Mouse (Mus musculus): ENCODE data around the gene Med24. TPM values are rescaled to one million over a fixed set of nuclear protein-coding genes. Genes with fewer than 3 reads are reported as not detected.
A peak's percentile ranks its signal among the peaks of the same experiment; 100 is the strongest.

Med24 gene
- total and polyA plus RNA-seq, 2 experiments from 2014 or later: 48.3 to 88.6 TPM

- DNase-seq (ENCODE audit: low spot score): no peak
- no peaks in the 10 kb centered on the region for H3K9me3 ChIP-seq (ENCODE audit: low read length)
- H3K4me2 ChIP-seq (ENCODE audit: low read depth, low read length): peak within 1 kb of the TSS; percentile 76
- no peak; the same call in none of the 2 replicates for ATAC-seq
- H3K36me3 ChIP-seq (ENCODE audit: insufficient read depth, low read length): peaks cover 16% of the 10 kb centered on the region; the same call in 1 of the 2 replicates
- peak within 1 kb of the TSS; percentile 42 for H3K4me3 ChIP-seq (ENCODE audit: low read length)
- 1% methylated on average over 22 of the region's 22 CpGs for WGBS
- no peaks in the 10 kb centered on the region for H3K27me3 ChIP-seq (ENCODE audit: insufficient read depth, low read length)
- H3K9ac ChIP-seq (replicated peaks; ENCODE audit: low read length): peak within 1 kb of the TSS; percentile 59
- peaks cover 30% of the 10 kb centered on the region for H3K4me1 ChIP-seq (ENCODE audit: insufficient read depth, low read length)
- TF ChIP-seq CTCF (IDR thresholded peaks at IDR 0.05; ENCODE audit: low read depth): peak; percentile 9; the same call in 1 of the 2 replicates
- H3K27ac ChIP-seq: peak within 1 kb of the TSS; percentile 84
Observed at GRCm38 (mm10) chr11:98774582-98775347, 45.5 kb upstream of the Med24 start, which contains the start of gene Nr1d1. Gene Nr1d1, minus strand, starts transcription at chr11:98775333.

GRCm38 (mm10) chr11:98773635-98774295 is 44.5 kb upstream of the Med24 start:
- peak; percentile 85 for ATAC-seq
- DNase-seq (ENCODE audit: low spot score): peak; percentile 95
- no peaks in the 10 kb centered on the region for H3K27me3 ChIP-seq (ENCODE audit: insufficient read depth, low read length)
- H3K27ac ChIP-seq: peak overlapping the region; percentile 84; the same call in 1 of the 2 replicates
- H3K4me1 ChIP-seq (ENCODE audit: insufficient read depth, low read length): peaks cover 30% of the 10 kb centered on the region
- peaks cover 24% of the 10 kb centered on the region for H3K36me3 ChIP-seq (ENCODE audit: insufficient read depth, low read length)
- no peaks in the 10 kb centered on the region for H3K9me3 ChIP-seq (ENCODE audit: low read length)
- H3K4me2 ChIP-seq (ENCODE audit: low read depth, low read length): peak overlapping the region; percentile 76
- H3K4me3 ChIP-seq (ENCODE audit: low read length): peak overlapping the region; percentile 42
- WGBS: under 1% methylated on average over 36 of the region's 37 CpGs
- H3K9ac ChIP-seq (replicated peaks; ENCODE audit: low read length): peak overlapping the region; percentile 59; the same call in 1 of the 2 replicates
- TF ChIP-seq CTCF (IDR thresholded peaks at IDR 0.05; ENCODE audit: low read depth): no peak

- no peak for TF ChIP-seq CTCF (IDR thresholded peaks at IDR 0.05; ENCODE audit: low read depth)
- H3K9ac ChIP-seq (replicated peaks; ENCODE audit: low read length): no peak overlapping the region
- peaks cover 34% of the 10 kb centered on the region for H3K4me1 ChIP-seq (ENCODE audit: insufficient read depth, low read length)
- H3K36me3 ChIP-seq (ENCODE audit: insufficient read depth, low read length): peaks cover 33% of the 10 kb centered on the region
- 71% methylated on average over 8 of the region's 8 CpGs for WGBS
- H3K9me3 ChIP-seq (ENCODE audit: low read length): no peaks in the 10 kb centered on the region
- peak overlapping the region; percentile 76 for H3K4me2 ChIP-seq (ENCODE audit: low read depth, low read length)
- no peak for ATAC-seq
- peak overlapping the region; percentile 42 for H3K4me3 ChIP-seq (ENCODE audit: low read length)
- peak overlapping the region; percentile 84; the same call in 1 of the 2 replicates for H3K27ac ChIP-seq
- no peak for DNase-seq (ENCODE audit: low spot score)
- no peaks in the 10 kb centered on the region for H3K27me3 ChIP-seq (ENCODE audit: insufficient read depth, low read length)
Observed at GRCm38 (mm10) chr11:98772667-98773171, 43.5 kb upstream of the Med24 start.

- no peak for ATAC-seq
- Histone ChIP-seq H3K36me3 (ENCODE audit: insufficient read depth, low read length) (peaks cover 33% of the 10 kb centered on the region), H3K9me3 (ENCODE audit: low read length) (no peaks in the 10 kb centered on the region), H3K4me3 (ENCODE audit: low read length) (no peak overlapping the region), H3K9ac (replicated peaks; ENCODE audit: low read length) (no peak overlapping the region), H3K27me3 (ENCODE audit: insufficient read depth, low read length) (no peaks in the 10 kb centered on the region), H3K4me2 (ENCODE audit: low read depth, low read length) (peak overlapping the region; percentile 76), H3K4me1 (ENCODE audit: insufficient read depth, low read length) (peaks cover 37% of the 10 kb centered on the region), H3K27ac (no peak overlapping the region)
- no peak for TF ChIP-seq CTCF (IDR thresholded peaks at IDR 0.05; ENCODE audit: low read depth)
- WGBS: 91% methylated on average over 11 of the region's 11 CpGs
- no peak for DNase-seq (ENCODE audit: low spot score)
Observed at GRCm38 (mm10) chr11:98771844-98772525, 42.8 kb upstream of the Med24 start.

- no peak for DNase-seq (ENCODE audit: low spot score)
- no peak overlapping the region for H3K9ac ChIP-seq (replicated peaks; ENCODE audit: low read length)
- peaks cover 41% of the 10 kb centered on the region for H3K4me1 ChIP-seq (ENCODE audit: insufficient read depth, low read length)
- WGBS: 90% methylated on average over 18 of the region's 18 CpGs
- no peak overlapping the region for H3K4me2 ChIP-seq (ENCODE audit: low read depth, low read length)
- peaks cover 33% of the 10 kb centered on the region for H3K36me3 ChIP-seq (ENCODE audit: insufficient read depth, low read length)
- H3K4me3 ChIP-seq (ENCODE audit: low read length): no peak overlapping the region
- no peak for ATAC-seq
- 0 out of 2 replicates have a peak overlapping the region, but pooled peaks have one; percentile 15 for H3K27ac ChIP-seq
- H3K27me3 ChIP-seq (ENCODE audit: insufficient read depth, low read length): no peaks in the 10 kb centered on the region
- no peak for TF ChIP-seq CTCF (IDR thresholded peaks at IDR 0.05; ENCODE audit: low read depth)
- H3K9me3 ChIP-seq (ENCODE audit: low read length): no peaks in the 10 kb centered on the region
Observed at GRCm38 (mm10) chr11:98771131-98771530, 41.9 kb upstream of the Med24 start.

Data from hindbrain, postnatal 0 days (tissue).